Comparison of ENCODE assay signal across 11 mouse cellular contexts in the genomic region with DNA sequence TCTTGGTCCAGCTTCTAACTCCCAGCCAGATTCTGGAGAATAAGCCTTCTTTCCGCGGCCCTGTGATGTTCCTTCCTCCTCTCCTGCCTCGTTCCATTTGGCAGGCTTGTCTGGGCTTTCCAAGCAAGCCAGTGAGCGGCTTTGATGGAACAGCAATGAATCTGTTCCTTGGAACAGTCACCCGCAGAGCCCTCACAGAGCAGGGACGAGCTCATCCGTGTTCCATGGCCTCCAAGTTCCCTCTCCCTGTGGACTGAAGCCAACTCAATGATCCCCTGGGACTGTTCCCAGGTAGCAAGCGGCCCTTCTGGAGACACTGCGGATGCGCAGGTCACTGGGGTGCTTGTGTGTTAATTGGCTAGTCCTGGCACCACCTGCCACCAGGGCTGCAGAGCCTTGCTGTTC. TPM values are rescaled to one million over a fixed set of nuclear protein-coding genes. Genes with fewer than 3 reads are reported as not detected.
DNase-seq lines count a peak whose midpoint lies in the region; ATAC-seq and TF ChIP-seq lines count a peak whose summit lies in the region.
"Had no signal": no experiment of that assay in that cellular context is flagged by ENCODE, and none has a peak within 500 bp of the region (broad histone marks: within the 10 kb centered on the region; RNA-seq: fewer than 3 reads in every experiment).

No protein-coding gene starts in this region.

- no peak overlapping the region for H3K4me2 ChIP-seq in forebrain, postnatal 0 days (ENCODE audit: low read depth)
- H3K4me2 ChIP-seq in forebrain, embryonic 12.5 days = no peak overlapping the region
- H3K4me2 ChIP-seq in midbrain, embryonic 14.5 days (ENCODE audit: low read length) = no peak overlapping the region
- no peak overlapping the region for H3K4me2 ChIP-seq in midbrain, embryonic 13.5 days (replicated peaks)
- H3K4me2 ChIP-seq: heart, embryonic 12.5 days had no signal

- peaks cover 4% of the 10 kb centered on the region; the same call in 1 of the 2 replicates for H3K4me1 ChIP-seq in forebrain, postnatal 0 days (ENCODE audit: insufficient read depth)
- H3K4me1 ChIP-seq in forebrain, embryonic 12.5 days = peaks cover 4% of the 10 kb centered on the region
- peaks cover 1% of the 10 kb centered on the region for H3K4me1 ChIP-seq in midbrain, embryonic 14.5 days (ENCODE audit: control insufficient read depth, insufficient read depth, low read length)
- H3K4me1 ChIP-seq in midbrain, embryonic 13.5 days (replicated peaks) = peaks cover 3% of the 10 kb centered on the region

- no peaks in the 10 kb centered on the region; the same call in 1 of the 2 replicates for H3K36me3 ChIP-seq in forebrain, postnatal 0 days (ENCODE audit: insufficient read depth)
- H3K36me3 ChIP-seq in forebrain, embryonic 12.5 days (replicated peaks) = no peaks in the 10 kb centered on the region
- no peaks in the 10 kb centered on the region for H3K36me3 ChIP-seq in midbrain, embryonic 14.5 days (ENCODE audit: control insufficient read depth, insufficient read depth, low read length)
- H3K36me3 ChIP-seq in midbrain, embryonic 13.5 days = no peaks in the 10 kb centered on the region

- H3K27ac ChIP-seq in forebrain, postnatal 0 days (ENCODE audit: low read depth, low read length) = peak overlapping the region; percentile 29; the same call in 1 of the 2 replicates
- H3K27ac ChIP-seq in forebrain, embryonic 12.5 days = no peak overlapping the region
- H3K27ac ChIP-seq in layer of hippocampus, adult 2 months = peak overlapping the region; percentile 84
- H3K27ac ChIP-seq in midbrain, embryonic 14.5 days (replicated peaks; ENCODE audit: low read depth, low read length) = no peak overlapping the region
- no peak overlapping the region for H3K27ac ChIP-seq in midbrain, embryonic 13.5 days
- H3K27ac ChIP-seq: kidney, postnatal 0 days; liver, embryonic 14.5 days had no signal

- no peak for DNase-seq in forebrain, postnatal 0 days
- DNase-seq in right cerebral cortex, adult 18-20 months = peak; percentile 75
- no peak for DNase-seq in right cerebral cortex, postnatal 4 days
- DNase-seq in layer of hippocampus, adult 2 months (ENCODE audit: low spot score in 2 of 2) = peak; percentile 57 to 86
- DNase-seq in midbrain, embryonic 14.5 days = no peak
- DNase-seq in thymus, adult 18-20 months = no peak

- 58% methylated on average over 10 of the region's 10 CpGs for WGBS in forebrain, postnatal 0 days
- WGBS in forebrain, embryonic 12.5 days = 85% methylated on average over 10 of the region's 10 CpGs
- 90% methylated on average over 10 of the region's 10 CpGs for WGBS in midbrain, embryonic 14.5 days
- WGBS in midbrain, embryonic 13.5 days = 89% methylated on average over 10 of the region's 10 CpGs

- H3K4me3 ChIP-seq in forebrain, postnatal 0 days (ENCODE audit: low read depth, low read length) = no peak overlapping the region
- H3K4me3 ChIP-seq in forebrain, embryonic 12.5 days (replicated peaks) = no peak overlapping the region
- H3K4me3 ChIP-seq in layer of hippocampus, adult 2 months = no peak overlapping the region
- no peak overlapping the region for H3K4me3 ChIP-seq in midbrain, embryonic 14.5 days (replicated peaks; ENCODE audit: low read depth, low read length)
- no peak overlapping the region for H3K4me3 ChIP-seq in midbrain, embryonic 13.5 days (replicated peaks)
- H3K4me3 ChIP-seq: heart, embryonic 12.5 days had no signal

- H3K9ac ChIP-seq in forebrain, postnatal 0 days = no peak overlapping the region
- H3K9ac ChIP-seq in forebrain, embryonic 12.5 days = no peak overlapping the region
- H3K9ac ChIP-seq in midbrain, embryonic 14.5 days (replicated peaks; ENCODE audit: low read length) = no peak overlapping the region
- no peak overlapping the region for H3K9ac ChIP-seq in midbrain, embryonic 13.5 days (replicated peaks)
- H3K9ac ChIP-seq: heart, embryonic 12.5 days; liver, embryonic 14.5 days had no signal

- H3K9me3 ChIP-seq in forebrain, postnatal 0 days (ENCODE audit: low read length) = no peaks in the 10 kb centered on the region
- H3K9me3 ChIP-seq in forebrain, embryonic 12.5 days = no peaks in the 10 kb centered on the region
- H3K9me3 ChIP-seq in midbrain, embryonic 14.5 days (ENCODE audit: control insufficient read depth, low read length) = no peaks in the 10 kb centered on the region
- H3K9me3 ChIP-seq in midbrain, embryonic 13.5 days = no peaks in the 10 kb centered on the region

- no peaks in the 10 kb centered on the region for H3K27me3 ChIP-seq in forebrain, postnatal 0 days (ENCODE audit: insufficient read depth, low read length)
- no peaks in the 10 kb centered on the region for H3K27me3 ChIP-seq in forebrain, embryonic 12.5 days
- no peaks in the 10 kb centered on the region for H3K27me3 ChIP-seq in midbrain, embryonic 14.5 days (ENCODE audit: control insufficient read depth, insufficient read depth, low read length)
- H3K27me3 ChIP-seq in midbrain, embryonic 13.5 days = no peaks in the 10 kb centered on the region
- H3K27me3 ChIP-seq: heart, embryonic 12.5 days had no signal

- TF ChIP-seq CTCF in forebrain, postnatal 0 days (IDR thresholded peaks at IDR 0.05; ENCODE audit: low read depth) = no peak
- TF ChIP-seq CTCF in layer of hippocampus, adult 2 months (conservative IDR thresholded peaks at IDR 0.05) = no peak

- peak; percentile 40 for ATAC-seq in forebrain, postnatal 0 days
- no peak for ATAC-seq in forebrain, embryonic 12.5 days (ENCODE audit: low FRiP score)
- no peak for ATAC-seq in midbrain, embryonic 14.5 days (ENCODE audit: low FRiP score, low TSS enrichment)
- ATAC-seq in midbrain, embryonic 13.5 days = no peak

RNA-seq across cellular contexts. Expression of a gene that starts 21.7 kb away (rescaled TPM):
- 10.2 and 16.5 TPM in 2 replicates for total RNA-seq in forebrain, postnatal 0 days (2014; rRNA removed)
- 9.8 and 14.2 TPM in 2 replicates for polyA plus RNA-seq in forebrain, postnatal 0 days (2015; fragmentation: Nextera tagmentation; extraction: Ambion mirVana)
- polyA plus RNA-seq in forebrain, embryonic 12.5 days (2016; fragmentation: Nextera tagmentation; extraction: Ambion mirVana) = 8.2 and 11.4 TPM in 2 replicates
- total RNA-seq in layer of hippocampus, adult 2 months (2021) = 10 to 100 TPM; 76.3 to 83.9 TPM
- 11.5 and 13.3 TPM in 2 replicates for polyA plus RNA-seq in midbrain, embryonic 14.5 days (2014; fragmentation: Nextera tagmentation; extraction: Ambion mirVana)
- 7.1 and 7.8 TPM in 2 replicates for polyA plus RNA-seq in midbrain, embryonic 13.5 days (2015; fragmentation: Nextera tagmentation; extraction: Ambion mirVana)

Comparison
In these comparisons a context has a peak if more than half of its experiments do, and no peak if none do; other contexts are left out.
1. DNase-seq: peak in right cerebral cortex, adult 18-20 months (single experiment) and layer of hippocampus, adult 2 months (2 of 2); none in forebrain, postnatal 0 days (single experiment), right cerebral cortex, postnatal 4 days (single experiment), midbrain, embryonic 14.5 days (single experiment) and thymus, adult 18-20 months (0 of 2).
2. H3K27ac ChIP-seq: peak in forebrain, postnatal 0 days (single experiment) and layer of hippocampus, adult 2 months (single experiment); none in forebrain, embryonic 12.5 days (single experiment), midbrain, embryonic 14.5 days (single experiment) and midbrain, embryonic 13.5 days (single experiment).